Mouse (Mus musculus) B cell, adult 67 days (primary cell): ENCODE measurements around the gene Atp6v1d. TPM values are rescaled to one million over a fixed set of nuclear protein-coding genes. Genes with fewer than 3 reads are reported as not detected.

Source experiments
- total RNA-seq, 2 experiments: library from RNA; stranded (reverse); gene quantifications; 4 replicates each; pipeline ENCODE4 v1.2.4; 2023

Atp6v1d gene
- total RNA-seq, result 100 to 1,000 TPM in 1 of 2 experiments, 10 to 100 TPM in 1; 75.0 to 101 TPM

GRCm38 (mm10) chr12:78861496-78862253 lies at the start of gene Atp6v1d, which contains the start of gene Eif2s1:
TSS of gene Atp6v1d (minus strand) at chr12:78861638.
TSS of gene Eif2s1 (plus strand) at chr12:78861819.

GRCm38 (mm10) chr12:78906707-78907162 lies 45.3 kb upstream of the Atp6v1d start, which contains the start of gene Plek2:
TSS of gene Plek2 (minus strand) at chr12:78906964.

Other genes with a start within 250 kb of the Atp6v1d start
- under 1 TPM in 1 of 2 experiments, not detected in 1; 0.35 TPM for gene Fam71d, start 170.1 kb downstream of the Atp6v1d start, total RNA-seq
- gene Mpp5, start 112.7 kb downstream of the Atp6v1d start, total RNA-seq, result 10 to 100 TPM; 14.6 to 18.2 TPM
- gene Eif2s1, start 181 bp upstream of the Atp6v1d start, total RNA-seq, result 10 to 100 TPM; 44.5 TPM
- under 1 TPM in 1 of 2 experiments, not detected in 1; 0.47 TPM for gene Plek2, start 45.3 kb upstream of the Atp6v1d start, total RNA-seq
- gene Tmem229b, start 146.0 kb upstream of the Atp6v1d start, total RNA-seq, result 10 to 100 TPM; 40.9 to 60.9 TPM
- 1 to 10 TPM in 1 of 2 experiments, under 1 TPM in 1; 0.68 to 1.7 TPM for gene Plekhh1, start 167.5 kb upstream of the Atp6v1d start, total RNA-seq
- gene Pigh, start 228.0 kb upstream of the Atp6v1d start, total RNA-seq, result 1 to 10 TPM; 6.1 to 7.8 TPM